14 mouse cellular contexts compared by ENCODE assay signal in the genomic region with DNA sequence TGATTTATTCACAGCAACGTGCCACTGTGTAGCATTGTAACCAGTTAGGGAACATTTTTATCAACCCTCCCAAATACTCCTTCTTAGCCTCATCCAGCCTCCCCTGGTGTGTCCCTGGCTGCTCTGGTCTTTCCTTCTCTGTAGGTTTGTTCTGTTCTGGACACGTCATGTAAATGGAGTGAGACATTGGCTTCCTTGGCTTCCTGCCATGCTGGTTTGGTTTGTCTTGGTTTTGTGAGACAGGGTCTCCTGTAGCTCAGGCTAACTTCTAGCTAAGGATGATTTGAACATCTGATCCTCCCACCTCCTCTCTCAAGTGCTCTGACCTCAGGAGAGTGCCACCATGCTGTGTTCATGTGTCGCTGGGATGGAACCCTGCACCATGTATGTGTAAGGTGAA.
"Had no signal": no experiment of that assay in that cellular context is flagged by ENCODE, and none has a peak within 500 bp of the region (broad histone marks: within the 10 kb centered on the region; RNA-seq: fewer than 3 reads in every experiment).

No protein-coding gene starts in this region.

- H3K4me1 ChIP-seq: intestine, embryonic 15.5 days; limb, embryonic 13.5 days; liver, embryonic 15.5 days had no signal

- ATAC-seq: intestine, embryonic 15.5 days; liver, embryonic 12.5 days had no signal

- H3K36me3 ChIP-seq: intestine, embryonic 15.5 days; limb, embryonic 10.5 days; limb, embryonic 13.5 days; liver, embryonic 15.5 days had no signal

- H3K27ac ChIP-seq: intestine, embryonic 15.5 days; layer of hippocampus, adult 2 months; limb, embryonic 10.5 days; limb, embryonic 13.5 days; liver, embryonic 12.5 days; liver, embryonic 15.5 days; macrophage had no signal

- H3K9ac ChIP-seq: intestine, embryonic 15.5 days; limb, embryonic 13.5 days; liver, embryonic 12.5 days; liver, embryonic 15.5 days had no signal

- H3K4me2 ChIP-seq: intestine, embryonic 15.5 days; limb, embryonic 13.5 days; liver, embryonic 12.5 days; liver, embryonic 15.5 days; midbrain, embryonic 11.5 days had no signal

- DNase-seq: layer of hippocampus, adult 9-11 months; liver; lung, adult 18-20 months; midbrain, embryonic 14.5 days; thymus, adult 18-20 months; thymus, postnatal 36 days had no signal

- H3K27me3 ChIP-seq: intestine, embryonic 15.5 days; limb, embryonic 13.5 days; liver, embryonic 12.5 days; liver, embryonic 15.5 days had no signal

- H3K4me3 ChIP-seq: intestine, embryonic 15.5 days; layer of hippocampus, adult 2 months; limb, embryonic 10.5 days; limb, embryonic 13.5 days; liver, embryonic 12.5 days; liver, embryonic 15.5 days had no signal

- H3K9me3 ChIP-seq: intestine, embryonic 15.5 days; limb, embryonic 10.5 days; limb, embryonic 13.5 days; liver, embryonic 15.5 days had no signal
